Comparison of ENCODE assay signal across 33 mouse cellular contexts in genomic region chr2:105114074-105114473, GRCm38 (mm10). TPM values are rescaled to one million over a fixed set of nuclear protein-coding genes. Genes with fewer than 3 reads are reported as not detected.
A peak's percentile ranks its signal among the peaks of the same experiment; 100 is the strongest.
DNase-seq lines count a peak whose midpoint lies in the region; ATAC-seq and TF ChIP-seq lines count a peak whose summit lies in the region.
"Had no signal": no experiment of that assay in that cellular context is flagged by ENCODE, and none has a peak within 500 bp of the region (broad histone marks: within the 10 kb centered on the region; RNA-seq: fewer than 3 reads in every experiment).

No protein-coding gene starts in this region.

- no peak overlapping the region for H3K4me3 ChIP-seq in kidney, embryonic 16.5 days (ENCODE audit: low read length)
- no peak overlapping the region for H3K4me3 ChIP-seq in ES-Bruce4 (ENCODE audit: low read depth, low read length)
- H3K4me3 ChIP-seq in forebrain, embryonic 15.5 days, result no peak overlapping the region
- H3K4me3 ChIP-seq: erythroblast, embryonic 14.5 days; heart, embryonic 15.5 days; hindbrain, embryonic 12.5 days; layer of hippocampus, adult 2 months; left cerebral cortex, adult 2 months; limb, embryonic 12.5 days; liver, embryonic 12.5 days; midbrain, embryonic 10.5 days; midbrain, embryonic 15.5 days had no signal

- no peak for TF ChIP-seq CTCF in ES-Bruce4 (IDR thresholded peaks at IDR 0.05; ENCODE audit: low read depth, low read length)

- H3K4me1 ChIP-seq in kidney, embryonic 16.5 days (ENCODE audit: insufficient read depth, low read length), result peaks cover 16% of the 10 kb centered on the region
- H3K4me1 ChIP-seq in ES-Bruce4 (ENCODE audit: control insufficient read depth, insufficient read depth, low read length), result no peaks in the 10 kb centered on the region
- no peaks in the 10 kb centered on the region for H3K4me1 ChIP-seq in forebrain, embryonic 15.5 days
- H3K4me1 ChIP-seq: heart, embryonic 15.5 days; hindbrain, embryonic 12.5 days; limb, embryonic 12.5 days; midbrain, embryonic 15.5 days had no signal

- no peak for TF ChIP-seq POLR2A in ES-Bruce4 (IDR thresholded peaks at IDR 0.05; ENCODE audit: insufficient read depth, low read length)

- WGBS in kidney, embryonic 16.5 days, result 22% methylated on average over 9 of the region's 9 CpGs
- 9% methylated on average over 9 of the region's 9 CpGs for WGBS in forebrain, embryonic 15.5 days

- peak overlapping the region; percentile 17; the same call in 1 of the 2 replicates for H3K4me2 ChIP-seq in kidney, embryonic 16.5 days (replicated peaks; ENCODE audit: low read depth, low read length)
- H3K4me2 ChIP-seq in forebrain, embryonic 15.5 days (replicated peaks), result no peak overlapping the region
- H3K4me2 ChIP-seq: heart, embryonic 15.5 days; hindbrain, embryonic 12.5 days; limb, embryonic 12.5 days; liver, embryonic 12.5 days; midbrain, embryonic 15.5 days had no signal

- no peak overlapping the region for H3K9ac ChIP-seq in kidney, embryonic 16.5 days (replicated peaks; ENCODE audit: low read length)
- H3K9ac ChIP-seq in ES-Bruce4 (ENCODE audit: low read depth, poor library complexity, severe bottlenecking), result no peak overlapping the region
- no peak overlapping the region for H3K9ac ChIP-seq in forebrain, embryonic 15.5 days (replicated peaks)
- H3K9ac ChIP-seq: heart, embryonic 15.5 days; hindbrain, embryonic 12.5 days; limb, embryonic 12.5 days; liver, embryonic 12.5 days; midbrain, embryonic 15.5 days had no signal

- peaks cover 7% of the 10 kb centered on the region; the same call in 1 of the 2 replicates for H3K27me3 ChIP-seq in kidney, embryonic 16.5 days (ENCODE audit: insufficient read depth, low read length)
- H3K27me3 ChIP-seq in ES-Bruce4 (ENCODE audit: control insufficient read depth, insufficient read depth, low read length, poor library complexity, severe bottlenecking), result 0 out of 2 replicates have a peak, but pooled peaks cover 1% of the 10 kb centered on the region
- H3K27me3 ChIP-seq in forebrain, embryonic 15.5 days, result peaks cover 48% of the 10 kb centered on the region; the same call in 1 of the 2 replicates

- H3K36me3 ChIP-seq in kidney, embryonic 16.5 days (ENCODE audit: insufficient read depth, low read length), result no peaks in the 10 kb centered on the region
- no peaks in the 10 kb centered on the region for H3K36me3 ChIP-seq in ES-Bruce4 (ENCODE audit: control insufficient read depth, insufficient read depth, low read length, poor library complexity, severe bottlenecking)
- no peaks in the 10 kb centered on the region for H3K36me3 ChIP-seq in forebrain, embryonic 15.5 days
- H3K36me3 ChIP-seq: heart, embryonic 15.5 days; hindbrain, embryonic 12.5 days; limb, embryonic 12.5 days; liver, embryonic 12.5 days; midbrain, embryonic 10.5 days; midbrain, embryonic 15.5 days had no signal

- peak; percentile 22 for DNase-seq in cerebellum, adult 9-10 months
- DNase-seq in cerebellum, adult 8-10 months, result no peak
- DNase-seq in kidney, postnatal 14 days, result no peak
- DNase-seq in ZHBTc4 (ENCODE audit: low read depth, low spot score), result peak; percentile 82
- no peak for DNase-seq in retina, embryonic 14.5 days (ENCODE audit: low spot score)
- DNase-seq: adrenal gland, postnatal 10 days; gastrocnemius, postnatal 10 days; kidney, adult 8-10 months; kidney, postnatal 36 days; lung, adult 2 months; lung, postnatal 10 days; right cerebral cortex, postnatal 4 days; thymus, postnatal 14 days had no signal

- H3K9me3 ChIP-seq in kidney, embryonic 16.5 days (ENCODE audit: low read length), result no peaks in the 10 kb centered on the region
- no peaks in the 10 kb centered on the region for H3K9me3 ChIP-seq in ES-Bruce4 (replicated peaks; ENCODE audit: control insufficient read depth, insufficient read depth, low read length, poor library complexity, severe bottlenecking)
- H3K9me3 ChIP-seq in forebrain, embryonic 15.5 days, result no peaks in the 10 kb centered on the region
- H3K9me3 ChIP-seq: heart, embryonic 15.5 days; hindbrain, embryonic 12.5 days; limb, embryonic 12.5 days; liver, embryonic 12.5 days; midbrain, embryonic 10.5 days; midbrain, embryonic 15.5 days had no signal

- H3K27ac ChIP-seq in kidney, embryonic 16.5 days (ENCODE audit: low read length), result peak overlapping the region; percentile 51; the same call in 1 of the 2 replicates
- H3K27ac ChIP-seq in ES-Bruce4 (ENCODE audit: insufficient read depth, low read length), result no peak overlapping the region
- H3K27ac ChIP-seq in forebrain, embryonic 15.5 days (replicated peaks), result no peak overlapping the region
- H3K27ac ChIP-seq: heart, embryonic 15.5 days; hindbrain, embryonic 12.5 days; layer of hippocampus, adult 2 months; left cerebral cortex, adult 2 months; limb, embryonic 12.5 days; liver, embryonic 12.5 days; macrophage; midbrain, embryonic 10.5 days; midbrain, embryonic 15.5 days had no signal

- ATAC-seq in kidney, embryonic 16.5 days (ENCODE audit: low FRiP score, low TSS enrichment), result no peak
- no peak for ATAC-seq in forebrain, embryonic 15.5 days (replicated peaks)
- ATAC-seq: intestine, embryonic 16.5 days; liver, embryonic 12.5 days; midbrain, embryonic 15.5 days had no signal

- 0 out of 2 replicates have a peak, but pooled peaks have one; percentile 6 for TF ChIP-seq EP300 in ES-Bruce4 (IDR thresholded peaks at IDR 0.05; ENCODE audit: insufficient read depth, low read depth, low read length)

RNA-seq across cellular contexts. Expression of gene Wt1, which starts 12.3 kb away (rescaled TPM):
- polyA plus RNA-seq in kidney, embryonic 16.5 days (2015; fragmentation: Nextera tagmentation; extraction: Ambion mirVana), result 124 and 142 TPM in 2 replicates
- 4.1 and 4.6 TPM in 2 replicates for polyA plus RNA-seq in ES-Bruce4 (2011; ENCODE audit: insufficient read depth, insufficient read length, low read depth, missing spikeins)
- 0.08 TPM in 1 of 2 replicates, not detected in the other for polyA plus RNA-seq in forebrain, embryonic 15.5 days (2015; fragmentation: Nextera tagmentation; extraction: Ambion mirVana)
- polyA plus RNA-seq: erythroblast, embryonic 14.5 days; macrophage; midbrain, embryonic 10.5 days had no signal

RNA-seq across cellular contexts. Expression of gene Gm11060, which starts 22.3 kb away (rescaled TPM):
- not detected in 2 replicates for polyA plus RNA-seq in kidney, embryonic 16.5 days (2015; fragmentation: Nextera tagmentation; extraction: Ambion mirVana)
- not detected in 2 replicates for polyA plus RNA-seq in ES-Bruce4 (2011; ENCODE audit: insufficient read depth, insufficient read length, low read depth, missing spikeins)
- not detected in 2 replicates for polyA plus RNA-seq in forebrain, embryonic 15.5 days (2015; fragmentation: Nextera tagmentation; extraction: Ambion mirVana)
- polyA plus RNA-seq: cortical plate, adult 2 months; embryonic facial prominence, embryonic 14.5 days; erythroblast, embryonic 14.5 days; forebrain, embryonic 11.5 days; gonadal fat pad, adult 2 months; heart, embryonic 15.5 days; hindbrain, embryonic 12.5 days; intestine, embryonic 16.5 days; limb, embryonic 12.5 days; liver, embryonic 12.5 days; lung, adult 2 months; macrophage; midbrain, embryonic 10.5 days; midbrain, embryonic 15.5 days; neural tube, embryonic 11.5 days; urinary bladder, adult 2 months had no signal

Comparison
In these comparisons a context has a peak if more than half of its experiments do, and no peak if none do; other contexts are left out.
1. DNase-seq: peak in cerebellum, adult 9-10 months (single experiment) and ZHBTc4 (single experiment); none in cerebellum, adult 8-10 months (single experiment), kidney, postnatal 14 days (single experiment) and retina, embryonic 14.5 days (single experiment).
2. RNA of gene Wt1, which starts 12.3 kb away (polyA plus RNA-seq): 124 to 142 TPM in kidney, embryonic 16.5 days; 4.1 to 4.6 TPM in ES-Bruce4 and 0.08 TPM in forebrain, embryonic 15.5 days; every median in the first group is over 10 times any median in the second.